Mouse (Mus musculus): ENCODE measurements at regions not wholly inside any gene's neighbourhood (a gene's known extent, or its start where the extent isn't known, plus 50 kb on each side); places are given as distances from the start of the nearest gene placed in this dataset.
"Not testable (repeated sequence)": the region's sequence is repeated elsewhere in the genome, so short reads cannot be mapped to it uniquely, and the experiment has no call there.

- ATAC-seq (ENCODE audit: low read depth) = no peak
- Histone ChIP-seq H3K36me3 (ENCODE audit: control insufficient read depth, insufficient read depth, low read length) (no peaks in the 10 kb centered on the region), H3K4me2 (ENCODE audit: low read depth, low read length) (no peak overlapping the region), H3K27me3 (ENCODE audit: control insufficient read depth, insufficient read depth, low read depth, low read length) (no peaks in the 10 kb centered on the region), H3K9ac (ENCODE audit: low read length) (no peak overlapping the region), H3K9me3 (ENCODE audit: control insufficient read depth, low read length) (peaks cover 2% of the 10 kb centered on the region; the same call in 1 of the 2 replicates), H3K27ac (ENCODE audit: low read length) (no peak overlapping the region), H3K4me3 (ENCODE audit: low read length) (no peak overlapping the region), H3K4me1 (replicated peaks; ENCODE audit: control insufficient read depth, insufficient read depth, low read length) (no peaks in the 10 kb centered on the region)
- WGBS = 81% methylated on average over 6 of the region's 6 CpGs
Measured at GRCm38 (mm10) chr16:30712570-30712969, 113.0 kb downstream of the Fam43a start.

- not testable (repeated sequence) for H3K4me3 ChIP-seq (ENCODE audit: low read length); H3K9me3 ChIP-seq (ENCODE audit: control insufficient read depth, low read length); H3K27me3 ChIP-seq (ENCODE audit: control insufficient read depth, insufficient read depth, low read depth, low read length); H3K4me2 ChIP-seq (ENCODE audit: low read depth, low read length); H3K9ac ChIP-seq (ENCODE audit: low read length); ATAC-seq (ENCODE audit: low read depth); H3K27ac ChIP-seq (ENCODE audit: low read length); H3K36me3 ChIP-seq (ENCODE audit: control insufficient read depth, insufficient read depth, low read length); H3K4me1 ChIP-seq (replicated peaks; ENCODE audit: control insufficient read depth, insufficient read depth, low read length)
Measured at GRCm38 (mm10) chr16:30717577-30717976, 118.1 kb downstream of the Fam43a start.

GRCm38 (mm10) chr16:30720791-30721190, 121.3 kb downstream of the Fam43a start:
- Histone ChIP-seq H3K36me3 (ENCODE audit: control insufficient read depth, insufficient read depth, low read length) (no peaks in the 10 kb centered on the region), H3K4me1 (replicated peaks; ENCODE audit: control insufficient read depth, insufficient read depth, low read length) (peaks cover 8% of the 10 kb centered on the region), H3K4me3 (ENCODE audit: low read length) (no peak overlapping the region), H3K9me3 (ENCODE audit: control insufficient read depth, low read length) (no peaks in the 10 kb centered on the region), H3K27me3 (ENCODE audit: control insufficient read depth, insufficient read depth, low read depth, low read length) (no peaks in the 10 kb centered on the region), H3K9ac (ENCODE audit: low read length) (no peak overlapping the region), H3K27ac (ENCODE audit: low read length) (peak overlapping the region; percentile 10; the same call in 1 of the 2 replicates), H3K4me2 (ENCODE audit: low read depth, low read length) (no peak overlapping the region)
- WGBS = 32% methylated on average over 6 of the region's 6 CpGs
- ATAC-seq (ENCODE audit: low read depth) = peak; percentile 83

- Histone ChIP-seq H3K27ac (ENCODE audit: low read length) (peak overlapping the region; percentile 10; the same call in 1 of the 2 replicates), H3K4me2 (ENCODE audit: low read depth, low read length) (no peak overlapping the region), H3K9me3 (ENCODE audit: control insufficient read depth, low read length) (no peaks in the 10 kb centered on the region), H3K4me3 (ENCODE audit: low read length) (no peak overlapping the region), H3K27me3 (ENCODE audit: control insufficient read depth, insufficient read depth, low read depth, low read length) (no peaks in the 10 kb centered on the region), H3K36me3 (ENCODE audit: control insufficient read depth, insufficient read depth, low read length) (no peaks in the 10 kb centered on the region), H3K9ac (ENCODE audit: low read length) (no peak overlapping the region), H3K4me1 (replicated peaks; ENCODE audit: control insufficient read depth, insufficient read depth, low read length) (peaks cover 8% of the 10 kb centered on the region)
- ATAC-seq (ENCODE audit: low read depth) = peak; percentile 55
Measured at GRCm38 (mm10) chr16:30721223-30721622, 121.7 kb downstream of the Fam43a start.

GRCm38 (mm10) chr16:30722372-30722771, 122.8 kb downstream of the Fam43a start:
- WGBS = 62% methylated on average over 3 of the region's 3 CpGs
- no peak overlapping the region for H3K4me2 ChIP-seq (ENCODE audit: low read depth, low read length)
- peaks cover 8% of the 10 kb centered on the region for H3K4me1 ChIP-seq (replicated peaks; ENCODE audit: control insufficient read depth, insufficient read depth, low read length)
- H3K9me3 ChIP-seq (ENCODE audit: control insufficient read depth, low read length) = no peaks in the 10 kb centered on the region
- no peak for ATAC-seq (ENCODE audit: low read depth)
- H3K4me3 ChIP-seq (ENCODE audit: low read length) = no peak overlapping the region
- no peak overlapping the region for H3K27ac ChIP-seq (ENCODE audit: low read length)
- H3K36me3 ChIP-seq (ENCODE audit: control insufficient read depth, insufficient read depth, low read length) = no peaks in the 10 kb centered on the region
- no peaks in the 10 kb centered on the region for H3K27me3 ChIP-seq (ENCODE audit: control insufficient read depth, insufficient read depth, low read depth, low read length)
- H3K9ac ChIP-seq (ENCODE audit: low read length) = no peak overlapping the region

- Histone ChIP-seq H3K4me2 (ENCODE audit: low read depth, low read length) (no peak overlapping the region), H3K4me1 (replicated peaks; ENCODE audit: control insufficient read depth, insufficient read depth, low read length) (peaks cover 8% of the 10 kb centered on the region), H3K27me3 (ENCODE audit: control insufficient read depth, insufficient read depth, low read depth, low read length) (no peaks in the 10 kb centered on the region), H3K9ac (ENCODE audit: low read length) (no peak overlapping the region), H3K27ac (ENCODE audit: low read length) (no peak overlapping the region), H3K9me3 (ENCODE audit: control insufficient read depth, low read length) (no peaks in the 10 kb centered on the region), H3K36me3 (ENCODE audit: control insufficient read depth, insufficient read depth, low read length) (no peaks in the 10 kb centered on the region), H3K4me3 (ENCODE audit: low read length) (no peak overlapping the region)
- 100% methylated on average over 1 of the region's 1 CpGs for WGBS
- ATAC-seq (ENCODE audit: low read depth) = no peak
Measured at GRCm38 (mm10) chr16:30724591-30724990, 125.1 kb downstream of the Fam43a start.

GRCm38 (mm10) chr16:30732770-30733415, 133.4 kb downstream of the Fam43a start:
- peaks cover 13% of the 10 kb centered on the region for H3K4me1 ChIP-seq (replicated peaks; ENCODE audit: control insufficient read depth, insufficient read depth, low read length)
- no peak overlapping the region for H3K4me3 ChIP-seq (ENCODE audit: low read length)
- WGBS = 39% methylated on average over 9 of the region's 9 CpGs
- no peak overlapping the region for H3K4me2 ChIP-seq (ENCODE audit: low read depth, low read length)
- no peaks in the 10 kb centered on the region for H3K9me3 ChIP-seq (ENCODE audit: control insufficient read depth, low read length)
- no peak for ATAC-seq (ENCODE audit: low read depth)
- H3K27ac ChIP-seq (ENCODE audit: low read length) = no peak overlapping the region
- no peak overlapping the region for H3K9ac ChIP-seq (ENCODE audit: low read length)
- H3K36me3 ChIP-seq (ENCODE audit: control insufficient read depth, insufficient read depth, low read length) = no peaks in the 10 kb centered on the region
- H3K27me3 ChIP-seq (ENCODE audit: control insufficient read depth, insufficient read depth, low read depth, low read length) = no peaks in the 10 kb centered on the region

GRCm38 (mm10) chr16:30733478-30733877, 134.0 kb downstream of the Fam43a start:
- Histone ChIP-seq H3K27ac (ENCODE audit: low read length) (no peak overlapping the region), H3K36me3 (ENCODE audit: control insufficient read depth, insufficient read depth, low read length) (no peaks in the 10 kb centered on the region), H3K9me3 (ENCODE audit: control insufficient read depth, low read length) (no peaks in the 10 kb centered on the region), H3K4me3 (ENCODE audit: low read length) (no peak overlapping the region), H3K27me3 (ENCODE audit: control insufficient read depth, insufficient read depth, low read depth, low read length) (no peaks in the 10 kb centered on the region), H3K4me2 (ENCODE audit: low read depth, low read length) (no peak overlapping the region), H3K4me1 (replicated peaks; ENCODE audit: control insufficient read depth, insufficient read depth, low read length) (peaks cover 13% of the 10 kb centered on the region), H3K9ac (ENCODE audit: low read length) (no peak overlapping the region)
- WGBS = 55% methylated on average over 11 of the region's 11 CpGs
- ATAC-seq (ENCODE audit: low read depth) = no peak

GRCm38 (mm10) chr16:30735360-30735759, 135.8 kb downstream of the Fam43a start:
- no peak overlapping the region for H3K4me2 ChIP-seq (ENCODE audit: low read depth, low read length)
- H3K27ac ChIP-seq (ENCODE audit: low read length) = no peak overlapping the region
- no peak overlapping the region for H3K4me3 ChIP-seq (ENCODE audit: low read length)
- no peak overlapping the region for H3K9ac ChIP-seq (ENCODE audit: low read length)
- no peaks in the 10 kb centered on the region for H3K27me3 ChIP-seq (ENCODE audit: control insufficient read depth, insufficient read depth, low read depth, low read length)
- WGBS = 49% methylated on average over 3 of the region's 3 CpGs
- peaks cover 15% of the 10 kb centered on the region for H3K4me1 ChIP-seq (replicated peaks; ENCODE audit: control insufficient read depth, insufficient read depth, low read length)
- no peaks in the 10 kb centered on the region for H3K9me3 ChIP-seq (ENCODE audit: control insufficient read depth, low read length)
- ATAC-seq (ENCODE audit: low read depth) = no peak
- H3K36me3 ChIP-seq (ENCODE audit: control insufficient read depth, insufficient read depth, low read length) = no peaks in the 10 kb centered on the region

- WGBS = 33% methylated on average over 7 of the region's 7 CpGs
- no peak overlapping the region for H3K9ac ChIP-seq (ENCODE audit: low read length)
- no peak overlapping the region for H3K27ac ChIP-seq (ENCODE audit: low read length)
Measured at GRCm38 (mm10) chr16:30735969-30736368, 136.4 kb downstream of the Fam43a start.

More at GRCm38 (mm10) chr16:30735969-30736368, 136.4 kb downstream of the Fam43a start:
- no peaks in the 10 kb centered on the region for H3K36me3 ChIP-seq (ENCODE audit: control insufficient read depth, insufficient read depth, low read length)
- H3K9me3 ChIP-seq (ENCODE audit: control insufficient read depth, low read length) = no peaks in the 10 kb centered on the region
- no peak overlapping the region for H3K4me3 ChIP-seq (ENCODE audit: low read length)
- no peak overlapping the region for H3K4me2 ChIP-seq (ENCODE audit: low read depth, low read length)
- peaks cover 15% of the 10 kb centered on the region for H3K4me1 ChIP-seq (replicated peaks; ENCODE audit: control insufficient read depth, insufficient read depth, low read length)
- no peaks in the 10 kb centered on the region for H3K27me3 ChIP-seq (ENCODE audit: control insufficient read depth, insufficient read depth, low read depth, low read length)
- peak; percentile 51; the same call in 1 of the 2 replicates for ATAC-seq (ENCODE audit: low read depth)

Measured in lung, embryonic 16.5 days (tissue).